In genomic region chr10:14314607-14315006, GRCm38 (mm10) we compare ENCODE assay signal across 12 mouse cellular contexts.
DNase-seq lines count a peak whose midpoint lies in the region; ATAC-seq lines count a peak whose summit lies in the region.
"Had no signal": no experiment of that assay in that cellular context is flagged by ENCODE, and none has a peak within 500 bp of the region (broad histone marks: within the 10 kb centered on the region; RNA-seq: fewer than 3 reads in every experiment).

No protein-coding gene starts in this region.

- ATAC-seq in activated CD4-positive, CD25-positive, alpha-beta regulatory T cell, adult 4 months: peak; percentile 98
- ATAC-seq: hindbrain, embryonic 16.5 days had no signal

- DNase-seq in layer of hippocampus, adult 9-11 months: peak; percentile 42
- no peak for DNase-seq in layer of hippocampus, postnatal 25 days (ENCODE audit: extremely low spot score in 1 of 2, low spot score in 1 of 2)
- peak; percentile 54 to 67 for DNase-seq in left cerebral cortex, postnatal 14 days (ENCODE audit: low spot score in 2 of 2)
- peak; percentile 49 to 75 for DNase-seq in thymus, adult 18-20 months
- DNase-seq in adrenal gland, postnatal 36 days: no peak
- DNase-seq in embryo, embryonic 9.5 days (ENCODE audit: extremely low spot score): no peak
- DNase-seq in heart, postnatal 36 days: no peak
- DNase-seq: cerebellum, postnatal 36 days; gastrocnemius, adult 2 months; kidney, postnatal 36 days had no signal

- intact Hi-C loops in left cerebral cortex, postnatal 14 days (cut with DNase I): loop anchor here (2.0 to 5.0 kb wide), 2 partner anchors 104 to 752 kb away; no protein-coding TSS in a partner anchor
- intact Hi-C loops in heart, postnatal 36 days (cut with DNase I): no loop called here

Comparison
In these comparisons a context has a peak if more than half of its experiments do, and no peak if none do; other contexts are left out.
1. DNase-seq: peak in layer of hippocampus, adult 9-11 months (single experiment), left cerebral cortex, postnatal 14 days (2 of 2) and thymus, adult 18-20 months (2 of 2); none in layer of hippocampus, postnatal 25 days (0 of 2), adrenal gland, postnatal 36 days (0 of 2), embryo, embryonic 9.5 days (single experiment) and heart, postnatal 36 days (0 of 2).